Mouse (Mus musculus) left cerebral cortex, postnatal 10 days (tissue): Measurements from ENCODE around the gene Gdpd1. TPM values are rescaled to one million over a fixed set of nuclear protein-coding genes. Genes with fewer than 3 reads are reported as not detected.
A peak's percentile ranks its signal among the peaks of the same experiment; 100 is the strongest.
"Not testable (repeated sequence)": the region's sequence is repeated elsewhere in the genome, so short reads cannot be mapped to it uniquely, and the experiment has no call there.

Experiments
- DNase-seq, 2 experiments: peaks; one replicate each; pipeline ENCODE4 v3.0.0; 2021 to 2022; ENCODE audit warnings: low spot score in 2 of 2, mixed read lengths in 1 of 2; ENCODE audit errors: extremely low spot score in 1 of 2
- intact Hi-C: fragments of 180-260 bp; cut with DNase I; formaldehyde crosslinking; loops from one replicate; pipeline ENCODE4 v1.15.1; 2025
- total RNA-seq, 2 experiments: library from RNA; stranded (reverse); gene quantifications; 2 replicates each; pipeline ENCODE4 v1.2.3; 2021

Gdpd1 gene
- total RNA-seq, 2 experiments from 2014 or later = 57.0 to 58.1 TPM

- DNase-seq = no peak
- intact Hi-C loops = no loop called here
These were observed 37.7 kb downstream of the Gdpd1 start for GRCm38 (mm10) chr11:87036180-87036579.

- no peak for DNase-seq
- intact Hi-C loops = no loop called here
These were observed 45.6 kb downstream of the Gdpd1 start for GRCm38 (mm10) chr11:87028212-87028611.

- intact Hi-C loops = no loop called here
- no peak for DNase-seq
These were observed 47.6 kb downstream of the Gdpd1 start for GRCm38 (mm10) chr11:87026096-87026875.

GRCm38 (mm10) chr11:87025351-87025750 is 48.5 kb downstream of the Gdpd1 start:
- DNase-seq = no peak

GRCm38 (mm10) chr11:87023240-87023639 is 50.6 kb downstream of the Gdpd1 start:
- DNase-seq, intact Hi-C loops: not testable (repeated sequence)

More at GRCm38 (mm10) chr11:87025351-87025750, 48.5 kb downstream of the Gdpd1 start:
- intact Hi-C loops = no loop called here

GRCm38 (mm10) chr11:87022765-87023164 is 51.1 kb downstream of the Gdpd1 start:
- intact Hi-C loops = no loop called here
- no peak for DNase-seq

- no peak for DNase-seq
- intact Hi-C loops = no loop called here
These were observed 52.3 kb downstream of the Gdpd1 start for GRCm38 (mm10) chr11:87021551-87021950.

GRCm38 (mm10) chr11:87020449-87020848 is 53.4 kb downstream of the Gdpd1 start:
- intact Hi-C loops = no loop called here
- DNase-seq = no peak

GRCm38 (mm10) chr11:87019431-87019830 is 54.4 kb downstream of the Gdpd1 start:
- intact Hi-C loops = loop anchor here (10.0 kb wide), 1 partner anchor 445 kb away; no protein-coding TSS in a partner anchor
- DNase-seq = no peak

GRCm38 (mm10) chr11:87018081-87018480 is 55.8 kb downstream of the Gdpd1 start:
- intact Hi-C loops = loop anchor here (10.0 kb wide), 1 partner anchor 443 kb away; no protein-coding TSS in a partner anchor
- no peak for DNase-seq

- intact Hi-C loops = loop anchor here (10.0 kb wide), 1 partner anchor 441 kb away; no protein-coding TSS in a partner anchor
- DNase-seq = no peak
These were observed 58.2 kb downstream of the Gdpd1 start for GRCm38 (mm10) chr11:87015691-87016090.

GRCm38 (mm10) chr11:87010476-87010875 is 63.4 kb downstream of the Gdpd1 start:
- intact Hi-C loops = loop anchor here (10.0 kb wide), 1 partner anchor 436 kb away; no protein-coding TSS in a partner anchor
- peak in 1 of 2 experiments; percentile 51 for DNase-seq

GRCm38 (mm10) chr11:87007371-87007770 is 66.5 kb downstream of the Gdpd1 start:
- DNase-seq = no peak
- intact Hi-C loops = no loop called here

- intact Hi-C loops = no loop called here
- peak in 1 of 2 experiments; percentile 31 for DNase-seq
These were observed 68.7 kb downstream of the Gdpd1 start for GRCm38 (mm10) chr11:87004960-87005755.

GRCm38 (mm10) chr11:87002078-87002829 is 71.6 kb downstream of the Gdpd1 start:
- no peak for DNase-seq
- intact Hi-C loops = no loop called here

- DNase-seq = no peak
- intact Hi-C loops = no loop called here
These were observed 72.6 kb downstream of the Gdpd1 start for GRCm38 (mm10) chr11:87001217-87001616.

GRCm38 (mm10) chr11:86996266-86996665 is 77.6 kb downstream of the Gdpd1 start:
- DNase-seq = no peak
- intact Hi-C loops = loop anchor here (10.0 kb wide), 1 partner anchor 101 kb away; no protein-coding TSS in a partner anchor

- peak; percentile 49 to 60 for DNase-seq
- intact Hi-C loops = loop anchor here (10.0 kb wide), 1 partner anchor 101 kb away; no protein-coding TSS in a partner anchor
These were observed 78.1 kb downstream of the Gdpd1 start for GRCm38 (mm10) chr11:86995625-86996221.
